Mouse (Mus musculus) G1E (cell line): ENCODE results near the gene Letm1.

Source experiments
- GATA1 ChIP-seq: IDR thresholded peaks from 2 replicates; pipeline ENCODE4 v1.6.1; 2012; ENCODE audit warnings: borderline replicate concordance, low read length, inconsistent platforms, mixed read lengths
- POLR2AphosphoS5 ChIP-seq: IDR thresholded peaks from 2 replicates; pipeline ENCODE4 v1.6.1; 2012; ENCODE audit warnings: low read depth, low read length, inconsistent platforms; ENCODE audit not compliant: insufficient replicate concordance

DNA sequence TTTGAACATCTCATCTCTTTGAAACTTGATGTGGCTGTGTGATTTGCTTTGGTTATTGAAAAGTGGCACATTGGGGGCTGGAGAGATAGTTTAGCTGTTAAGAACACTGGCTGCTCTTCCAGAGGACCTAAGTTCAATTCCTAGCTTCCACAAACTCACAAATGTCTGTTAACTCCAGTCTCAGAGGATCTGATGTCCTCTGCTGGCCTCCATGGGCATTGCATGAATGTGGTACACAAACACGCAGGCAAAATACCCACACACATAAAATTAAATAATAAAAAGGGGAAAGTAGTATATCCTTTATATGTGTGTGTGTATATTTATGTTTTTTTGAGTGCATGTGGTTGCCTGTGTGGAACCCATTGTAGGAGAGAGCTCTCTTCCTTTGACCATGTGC, 48.2 kb upstream of the Letm1 start:
- TF ChIP-seq GATA1 (no peak), POLR2AphosphoS5 (no peak)
